ENCODE assay signal across 24 mouse cellular contexts in genomic region chr3:31892653-31893052, GRCm38 (mm10). TPM values are rescaled to one million over a fixed set of nuclear protein-coding genes. Genes with fewer than 3 reads are reported as not detected.
"Had no signal": no experiment of that assay in that cellular context is flagged by ENCODE, and none has a peak within 500 bp of the region (broad histone marks: within the 10 kb centered on the region; RNA-seq: fewer than 3 reads in every experiment).

No protein-coding gene starts in this region.

- H3K9me3 ChIP-seq: heart, embryonic 10.5 days; heart, embryonic 13.5 days; heart, embryonic 15.5 days; hindbrain, embryonic 13.5 days; hindbrain, embryonic 15.5 days; limb, embryonic 13.5 days; limb, embryonic 15.5 days; liver, embryonic 12.5 days had no signal

- ATAC-seq: forebrain, postnatal 0 days; hindbrain, postnatal 0 days; intestine, embryonic 16.5 days; liver, embryonic 12.5 days had no signal

- H3K36me3 ChIP-seq: heart, embryonic 10.5 days; heart, embryonic 13.5 days; heart, embryonic 15.5 days; hindbrain, embryonic 13.5 days; hindbrain, embryonic 15.5 days; limb, embryonic 13.5 days; limb, embryonic 15.5 days; liver, embryonic 12.5 days had no signal

- H3K27ac ChIP-seq: heart, embryonic 10.5 days; heart, embryonic 13.5 days; heart, embryonic 15.5 days; hindbrain, embryonic 13.5 days; hindbrain, embryonic 15.5 days; hindbrain, postnatal 0 days; limb, embryonic 13.5 days; limb, embryonic 15.5 days; liver, embryonic 12.5 days; liver, embryonic 14.5 days had no signal

- H3K4me3 ChIP-seq: heart, embryonic 10.5 days; heart, embryonic 13.5 days; heart, embryonic 15.5 days; hindbrain, embryonic 13.5 days; hindbrain, embryonic 15.5 days; limb, embryonic 13.5 days; limb, embryonic 15.5 days; liver, embryonic 12.5 days had no signal

- DNase-seq: forebrain, postnatal 0 days; gastrocnemius, postnatal 14 days; gastrocnemius, postnatal 36 days; heart, adult 18-20 months; heart, postnatal 14 days; heart, postnatal 36 days; kidney, adult 11 months; kidney, adult 9 months; kidney, postnatal 14 days; layer of hippocampus, adult 9-11 months; layer of hippocampus, postnatal 36 days; left cerebral cortex, postnatal 4 days had no signal

- H3K4me2 ChIP-seq: heart, embryonic 13.5 days; heart, embryonic 15.5 days; hindbrain, embryonic 13.5 days; hindbrain, embryonic 15.5 days; limb, embryonic 13.5 days; limb, embryonic 15.5 days; liver, embryonic 12.5 days had no signal

- H3K4me1 ChIP-seq: heart, embryonic 10.5 days; heart, embryonic 13.5 days; heart, embryonic 15.5 days; hindbrain, embryonic 13.5 days; hindbrain, embryonic 15.5 days; limb, embryonic 15.5 days; liver, embryonic 12.5 days had no signal

- H3K27me3 ChIP-seq: heart, embryonic 13.5 days; heart, embryonic 15.5 days; hindbrain, embryonic 13.5 days; hindbrain, embryonic 15.5 days; limb, embryonic 13.5 days; limb, embryonic 15.5 days; liver, embryonic 12.5 days had no signal

- H3K9ac ChIP-seq: forebrain, postnatal 0 days; heart, embryonic 13.5 days; heart, embryonic 15.5 days; hindbrain, embryonic 13.5 days; hindbrain, embryonic 15.5 days; limb, embryonic 13.5 days; limb, embryonic 15.5 days; liver, embryonic 12.5 days; liver, embryonic 14.5 days had no signal

RNA-seq across cellular contexts. Expression of gene Kcnmb2, which starts 9.7 kb away (rescaled TPM):
- polyA plus RNA-seq: limb, embryonic 11.5 days had no signal
